Mouse (Mus musculus) cerebellum, adult 9-10 months (tissue): ENCODE measurements around the gene Ccnk.

ENCODE experiments used
- DNase-seq: peaks from one replicate; pipeline ENCODE4 v3.0.0; 2022

Ccnk gene

GRCm38 (mm10) chr12:108249522-108249921 lies 70.1 kb downstream of the Ccnk start:
- no peak for DNase-seq

DNA sequence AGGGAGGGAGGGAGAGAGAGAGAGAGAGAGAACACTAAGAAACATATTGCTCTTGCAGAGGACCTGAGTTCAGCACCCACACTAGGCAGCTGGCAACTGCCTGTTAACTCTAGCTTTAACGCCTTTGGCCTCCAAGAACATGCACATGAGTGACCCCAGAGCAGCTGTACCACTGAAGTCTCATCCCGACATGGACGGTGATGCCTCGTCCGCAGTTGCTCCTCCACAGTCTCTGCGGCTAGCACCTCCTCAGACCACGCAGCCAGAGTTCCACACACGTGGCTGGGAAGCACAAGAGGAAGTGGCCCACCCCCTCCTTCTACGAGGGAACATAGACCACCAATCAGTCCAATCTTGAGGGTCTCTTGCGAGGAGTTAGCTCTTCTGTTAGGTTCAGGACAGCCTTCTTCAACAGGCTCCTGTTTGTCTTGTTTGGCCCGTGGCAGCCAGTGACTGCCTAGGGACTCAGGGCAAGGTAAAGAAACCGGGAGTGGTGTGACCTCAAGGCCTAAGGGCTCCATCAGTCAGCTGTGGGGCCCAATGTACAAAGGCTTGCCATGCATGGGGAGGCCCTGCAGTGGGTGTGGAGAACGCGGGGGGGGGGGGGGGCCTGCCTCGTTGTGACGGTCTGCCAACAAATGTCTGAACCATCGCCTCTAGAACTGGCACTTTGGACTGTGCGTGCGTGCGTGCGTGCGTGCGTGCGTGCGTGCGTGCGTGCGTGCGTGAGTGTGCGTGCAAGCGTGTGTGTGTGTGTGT lies 71.8 kb downstream of the Ccnk start:
- DNase-seq: no peak

DNA sequence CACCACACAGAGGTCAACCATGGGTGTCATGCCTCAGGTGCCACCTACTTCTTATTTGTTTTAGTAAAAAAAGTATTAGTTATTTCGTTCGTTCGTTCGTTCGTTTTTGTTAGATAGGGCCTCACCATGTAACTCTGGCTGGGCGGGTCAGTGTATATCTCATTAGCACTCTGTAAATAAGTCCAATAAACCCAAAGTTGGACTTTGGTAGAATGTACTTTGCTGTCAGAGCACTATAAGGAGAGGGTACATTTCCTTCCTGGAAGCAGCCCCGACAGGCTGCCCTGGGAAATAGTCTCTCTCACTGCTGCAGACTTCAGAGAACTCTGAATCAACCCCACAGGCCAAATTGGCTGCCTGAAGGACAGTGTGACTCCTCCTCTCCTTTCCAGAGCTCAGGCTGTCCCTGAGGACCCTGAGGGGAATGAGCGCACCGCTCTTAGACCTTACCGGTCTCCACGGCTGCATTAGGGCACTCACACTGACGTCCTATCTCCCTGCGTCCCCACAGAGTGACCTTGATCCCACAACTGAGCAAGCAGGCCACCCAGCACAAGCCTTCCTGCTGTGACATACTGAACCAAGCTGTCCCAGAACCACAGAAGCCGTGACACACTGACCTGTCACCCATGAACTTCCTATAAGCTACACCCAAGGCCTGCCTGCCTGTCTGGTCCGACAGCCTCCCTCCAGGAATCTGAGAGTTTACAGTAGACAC lies 72.6 kb downstream of the Ccnk start:
- DNase-seq: no peak
